Comparison of ENCODE assay signal across 7 mouse cellular contexts in genomic region chr4:63402558-63402957, GRCm38 (mm10). TPM values are rescaled to one million over a fixed set of nuclear protein-coding genes. Genes with fewer than 3 reads are reported as not detected.
DNase-seq lines count a peak whose midpoint lies in the region; ATAC-seq lines count a peak whose summit lies in the region.

No protein-coding gene starts in this region.

- peaks cover 84% of the 10 kb centered on the region for H3K4me1 ChIP-seq in megakaryocyte, embryonic 14.5 days
- H3K4me1 ChIP-seq in forebrain, embryonic 15.5 days = peaks cover 84% of the 10 kb centered on the region
- peaks cover 73% of the 10 kb centered on the region for H3K4me1 ChIP-seq in limb, embryonic 15.5 days

- DNase-seq in splenic B cell, adult 2 months (ENCODE audit: low read depth, low spot score) = peak; percentile 51
- DNase-seq in cerebellum, postnatal 36 days = no peak

- peaks cover 5% of the 10 kb centered on the region for H3K36me3 ChIP-seq in megakaryocyte, embryonic 14.5 days (replicated peaks; ENCODE audit: low read length)
- no peaks in the 10 kb centered on the region for H3K36me3 ChIP-seq in forebrain, embryonic 15.5 days
- no peaks in the 10 kb centered on the region for H3K36me3 ChIP-seq in limb, embryonic 15.5 days
- H3K36me3 ChIP-seq in splenic B cell, adult 2 months (ENCODE audit: control insufficient read depth, insufficient read depth, low read length, poor library complexity, severe bottlenecking) = no peaks in the 10 kb centered on the region; the same call in 1 of the 2 replicates

- 59% methylated on average over 6 of the region's 6 CpGs for WGBS in forebrain, embryonic 15.5 days
- WGBS in limb, embryonic 15.5 days = 43% methylated on average over 6 of the region's 6 CpGs

- H3K9ac ChIP-seq in forebrain, embryonic 15.5 days (replicated peaks) = peak overlapping the region; percentile 20
- peak overlapping the region; percentile 39; the same call in 1 of the 2 replicates for H3K9ac ChIP-seq in limb, embryonic 15.5 days

- peak overlapping the region; percentile 85 for H3K4me3 ChIP-seq in megakaryocyte, embryonic 14.5 days (replicated peaks)
- H3K4me3 ChIP-seq in forebrain, embryonic 15.5 days = peak overlapping the region; percentile 19
- peak overlapping the region; percentile 31 for H3K4me3 ChIP-seq in limb, embryonic 15.5 days

- H3K4me2 ChIP-seq in forebrain, embryonic 15.5 days (replicated peaks) = peak overlapping the region; percentile 36
- peak overlapping the region; percentile 48 for H3K4me2 ChIP-seq in limb, embryonic 15.5 days

- peak overlapping the region; percentile 84 for H3K27ac ChIP-seq in forebrain, embryonic 15.5 days (replicated peaks)
- peak overlapping the region; percentile 88 for H3K27ac ChIP-seq in limb, embryonic 15.5 days

- H3K27me3 ChIP-seq in megakaryocyte, embryonic 14.5 days (replicated peaks) = peaks cover 46% of the 10 kb centered on the region
- H3K27me3 ChIP-seq in forebrain, embryonic 15.5 days = no peaks in the 10 kb centered on the region
- H3K27me3 ChIP-seq in limb, embryonic 15.5 days = no peaks in the 10 kb centered on the region
- no peaks in the 10 kb centered on the region for H3K27me3 ChIP-seq in splenic B cell, adult 2 months (ENCODE audit: control insufficient read depth, insufficient read depth, low read length, poor library complexity, severe bottlenecking)

- H3K9me3 ChIP-seq in megakaryocyte, embryonic 14.5 days = no peaks in the 10 kb centered on the region
- no peaks in the 10 kb centered on the region for H3K9me3 ChIP-seq in forebrain, embryonic 15.5 days
- no peaks in the 10 kb centered on the region for H3K9me3 ChIP-seq in limb, embryonic 15.5 days

- no peak for ATAC-seq in megakaryocyte, adult 5-6 weeks (ENCODE audit: poor library complexity, severe bottlenecking)
- peak; percentile 4; the same call in 1 of the 2 replicates for ATAC-seq in forebrain, embryonic 15.5 days (replicated peaks)
- ATAC-seq in limb, embryonic 15.5 days (ENCODE audit: insufficient number of reproducible peaks, low FRiP score, low TSS enrichment, low read depth) = no peak
- ATAC-seq in granulocyte monocyte progenitor cell, adult 5-6 weeks (replicated peaks; ENCODE audit: poor library complexity, severe bottlenecking) = no peak

RNA-seq across cellular contexts. Expression of gene Akna, which starts 0.6 kb away (rescaled TPM):
- polyA plus RNA-seq in megakaryocyte, embryonic 14.5 days (2012; ENCODE audit: insufficient read depth, low replicate concordance) = 2.5 and 12.0 TPM in 2 replicates
- 84.6 and 91.2 TPM in 2 replicates for total RNA-seq in megakaryocyte, adult 5-6 weeks (2015)
- total RNA-seq in megakaryocyte, adult 5-6 weeks (2017) = 43.5 and 56.7 TPM in 2 replicates
- 12.4 and 16.0 TPM in 2 replicates for polyA plus RNA-seq in forebrain, embryonic 15.5 days (2015; fragmentation: Nextera tagmentation; extraction: Ambion mirVana)
- 5.6 and 6.0 TPM in 2 replicates for polyA plus RNA-seq in limb, embryonic 15.5 days (2015; fragmentation: Nextera tagmentation; extraction: Ambion mirVana)
- 32.9 and 33.6 TPM in 2 replicates for total RNA-seq in granulocyte monocyte progenitor cell, adult 5-6 weeks (2014; fragmentation: Nextera tagmentation)
- total RNA-seq in granulocyte monocyte progenitor cell, adult 5-6 weeks (2017) = 9.7 and 13.6 TPM in 2 replicates

RNA-seq across cellular contexts. Expression of gene Orm2, which starts 40.3 kb away (rescaled TPM):
- not detected in 2 replicates for polyA plus RNA-seq in megakaryocyte, embryonic 14.5 days (2012; ENCODE audit: insufficient read depth, low replicate concordance)
- not detected in 2 replicates for total RNA-seq in megakaryocyte, adult 5-6 weeks (2015)
- not detected in 2 replicates for total RNA-seq in megakaryocyte, adult 5-6 weeks (2017)
- polyA plus RNA-seq in forebrain, embryonic 15.5 days (2015; fragmentation: Nextera tagmentation; extraction: Ambion mirVana) = not detected in 2 replicates
- polyA plus RNA-seq in limb, embryonic 15.5 days (2015; fragmentation: Nextera tagmentation; extraction: Ambion mirVana) = 0.25 and 0.35 TPM in 2 replicates
- not detected in 2 replicates for total RNA-seq in granulocyte monocyte progenitor cell, adult 5-6 weeks (2014; fragmentation: Nextera tagmentation)
- total RNA-seq in granulocyte monocyte progenitor cell, adult 5-6 weeks (2017) = not detected in 2 replicates

RNA-seq across cellular contexts. Expression of gene Orm3, which starts 46.6 kb away (rescaled TPM):
- not detected in 2 replicates for polyA plus RNA-seq in megakaryocyte, embryonic 14.5 days (2012; ENCODE audit: insufficient read depth, low replicate concordance)
- total RNA-seq in megakaryocyte, adult 5-6 weeks (2015) = not detected in 2 replicates
- total RNA-seq in megakaryocyte, adult 5-6 weeks (2017) = not detected in 2 replicates
- not detected in 2 replicates for polyA plus RNA-seq in forebrain, embryonic 15.5 days (2015; fragmentation: Nextera tagmentation; extraction: Ambion mirVana)
- polyA plus RNA-seq in limb, embryonic 15.5 days (2015; fragmentation: Nextera tagmentation; extraction: Ambion mirVana) = not detected in 2 replicates
- total RNA-seq in granulocyte monocyte progenitor cell, adult 5-6 weeks (2014; fragmentation: Nextera tagmentation) = not detected in 2 replicates
- total RNA-seq in granulocyte monocyte progenitor cell, adult 5-6 weeks (2017) = not detected in 2 replicates

RNA-seq across cellular contexts. Expression of gene Orm1, which starts 58.2 kb away (rescaled TPM):
- polyA plus RNA-seq in megakaryocyte, embryonic 14.5 days (2012; ENCODE audit: insufficient read depth, low replicate concordance) = not detected in 2 replicates
- total RNA-seq in megakaryocyte, adult 5-6 weeks (2015) = 18.3 and 25.9 TPM in 2 replicates
- 28.3 and 30.2 TPM in 2 replicates for total RNA-seq in megakaryocyte, adult 5-6 weeks (2017)
- not detected in 2 replicates for polyA plus RNA-seq in forebrain, embryonic 15.5 days (2015; fragmentation: Nextera tagmentation; extraction: Ambion mirVana)
- 57.2 and 75.5 TPM in 2 replicates for polyA plus RNA-seq in limb, embryonic 15.5 days (2015; fragmentation: Nextera tagmentation; extraction: Ambion mirVana)
- not detected in 2 replicates for total RNA-seq in granulocyte monocyte progenitor cell, adult 5-6 weeks (2014; fragmentation: Nextera tagmentation)
- total RNA-seq in granulocyte monocyte progenitor cell, adult 5-6 weeks (2017) = 1.3 and 3.2 TPM in 2 replicates

Comparison
In these comparisons a context has a peak if more than half of its experiments do, and no peak if none do; other contexts are left out.
1. H3K4me3 ChIP-seq: peak in every context shown above with its lines; median percentile 85 in megakaryocyte, embryonic 14.5 days; 31 in limb, embryonic 15.5 days; 19 in forebrain, embryonic 15.5 days.